Mouse (Mus musculus) liver, postnatal 0 days (tissue): ENCODE measurements around the gene Bahcc1.

Experiments
- CTCF ChIP-seq: sonication (generic); IDR thresholded peaks from 2 replicates; pipeline ENCODE4 v1.5.1; 2016; ENCODE audit warnings: antibody characterized with exemption, low read depth
- EP300 ChIP-seq: IDR thresholded peaks from 2 replicates; pipeline ENCODE4 v1.6.1; 2016; ENCODE audit warnings: antibody characterized with exemption, low read depth, mild to moderate bottlenecking

DNA sequence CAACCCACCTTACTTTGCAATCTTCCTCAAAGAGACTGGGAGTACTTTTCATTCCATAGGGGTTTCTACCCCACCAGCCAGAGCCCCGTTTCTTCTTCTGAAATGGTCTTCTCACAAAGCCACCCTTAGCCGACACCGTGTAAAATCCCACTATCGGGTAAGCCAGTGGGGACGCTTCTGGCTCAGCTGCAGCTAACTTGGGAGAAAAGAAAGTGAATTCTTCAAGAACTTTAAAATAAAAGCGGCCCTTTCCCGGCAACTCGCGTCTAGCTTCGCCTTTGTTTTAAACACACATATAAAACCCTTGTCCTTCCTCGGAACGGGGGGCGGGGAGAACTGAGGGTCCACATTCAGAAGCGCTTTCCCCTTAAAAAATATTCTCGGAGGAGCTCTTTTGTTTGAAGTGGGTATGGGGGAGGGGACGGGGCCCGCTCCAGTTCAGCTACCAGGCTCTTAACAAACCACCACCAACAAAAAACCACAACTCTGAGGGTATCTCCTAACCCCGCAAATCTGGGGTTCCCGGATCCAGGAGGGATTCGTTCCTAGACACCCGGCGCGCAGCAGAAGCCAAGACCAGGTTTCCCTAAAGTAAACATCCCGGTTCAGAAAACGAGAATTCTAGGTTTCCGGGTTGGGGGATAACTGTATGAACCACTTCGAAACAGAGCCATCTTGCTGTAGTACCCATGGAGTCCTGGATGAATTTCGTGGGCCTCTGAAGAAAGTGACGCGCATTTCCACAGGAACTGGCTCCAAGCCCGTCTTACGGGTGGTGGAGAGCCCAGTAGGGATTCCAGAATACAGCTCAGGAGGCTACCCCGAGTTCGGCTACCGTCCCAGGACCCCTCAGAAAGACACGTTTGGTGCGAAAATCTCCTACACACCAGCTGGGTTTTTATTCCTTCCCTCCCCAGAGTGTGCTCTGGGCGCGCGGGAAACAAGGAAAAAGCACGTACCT, 44.0 kb upstream of the Bahcc1 start:
- TF ChIP-seq CTCF (no peak), EP300 (no peak)
